Mouse (Mus musculus): ENCODE data around the gene Rars.
"Not testable (repeated sequence)": the region's sequence is repeated elsewhere in the genome, so short reads cannot be mapped to it uniquely, and the experiment has no call there.

The Rars gene

GRCm38 (mm10) chr11:35834022-35834760 lies at the start of gene Rars:
TSS of gene Rars (minus strand) at chr11:35834506.
- in situ Hi-C loops (cut with MseI, MboI) = no loop called here

- in situ Hi-C loops (cut with MseI, MboI) = no loop called here
Observed at GRCm38 (mm10) chr11:35882777-35883176, 48.5 kb upstream of the Rars start.

GRCm38 (mm10) chr11:35878559-35878897 lies 44.2 kb upstream of the Rars start:
- in situ Hi-C loops (cut with MseI, MboI) = no loop called here

- in situ Hi-C loops (cut with MseI, MboI) = no loop called here
Observed at GRCm38 (mm10) chr11:35877651-35878558, 43.6 kb upstream of the Rars start.

GRCm38 (mm10) chr11:35873624-35874244 lies 39.4 kb upstream of the Rars start:
- in situ Hi-C loops (cut with MseI, MboI) = no loop called here

- in situ Hi-C loops (cut with MseI, MboI) = no loop called here
Observed at GRCm38 (mm10) chr11:35870961-35871360, 36.7 kb upstream of the Rars start.

GRCm38 (mm10) chr11:35866140-35866539 lies 31.8 kb upstream of the Rars start:
- in situ Hi-C loops (cut with MseI, MboI) = no loop called here

GRCm38 (mm10) chr11:35864981-35865604 lies 30.8 kb upstream of the Rars start:
- in situ Hi-C loops (cut with MseI, MboI) = no loop called here

- in situ Hi-C loops (cut with MseI, MboI) = no loop called here
Observed at GRCm38 (mm10) chr11:35863653-35864052, 29.3 kb upstream of the Rars start.

GRCm38 (mm10) chr11:35857395-35858067 lies 23.2 kb upstream of the Rars start:
- in situ Hi-C loops (cut with MseI, MboI) = no loop called here

- in situ Hi-C loops (cut with MseI, MboI) = no loop called here
Observed at GRCm38 (mm10) chr11:35856359-35857040, 22.2 kb upstream of the Rars start.

GRCm38 (mm10) chr11:35855567-35855966 lies 21.3 kb upstream of the Rars start:
- in situ Hi-C loops (cut with MseI, MboI) = no loop called here

GRCm38 (mm10) chr11:35854941-35855340 lies 20.6 kb upstream of the Rars start:
- in situ Hi-C loops (cut with MseI, MboI) = no loop called here

- in situ Hi-C loops (cut with MseI, MboI) = no loop called here
Observed at GRCm38 (mm10) chr11:35853651-35854050, 19.3 kb upstream of the Rars start.

GRCm38 (mm10) chr11:35852731-35853130 lies 18.4 kb upstream of the Rars start:
- in situ Hi-C loops (cut with MseI, MboI) = no loop called here

GRCm38 (mm10) chr11:35844299-35844698 lies 10.0 kb upstream of the Rars start:
- in situ Hi-C loops (cut with MseI, MboI) = no loop called here

GRCm38 (mm10) chr11:35842560-35842959 lies 8.3 kb upstream of the Rars start:
- in situ Hi-C loops (cut with MseI, MboI) = not testable (repeated sequence)

GRCm38 (mm10) chr11:35841738-35842325 lies 7.5 kb upstream of the Rars start:
- in situ Hi-C loops (cut with MseI, MboI) = no loop called here

GRCm38 (mm10) chr11:35840806-35841205 lies 6.5 kb upstream of the Rars start:
- in situ Hi-C loops (cut with MseI, MboI) = not testable (repeated sequence)

- in situ Hi-C loops (cut with MseI, MboI) = no loop called here
Observed at GRCm38 (mm10) chr11:35840282-35840681, 6.0 kb upstream of the Rars start.

All from mouse trophoblast stem cell (cell line).